Mouse (Mus musculus): ENCODE data around the gene Grik5. TPM values are rescaled to one million over a fixed set of nuclear protein-coding genes. Genes with fewer than 3 reads are reported as not detected.

Gene Grik5
- polyA plus RNA-seq, 1 experiment from 2014 or later, result 19.4 TPM

DNA sequence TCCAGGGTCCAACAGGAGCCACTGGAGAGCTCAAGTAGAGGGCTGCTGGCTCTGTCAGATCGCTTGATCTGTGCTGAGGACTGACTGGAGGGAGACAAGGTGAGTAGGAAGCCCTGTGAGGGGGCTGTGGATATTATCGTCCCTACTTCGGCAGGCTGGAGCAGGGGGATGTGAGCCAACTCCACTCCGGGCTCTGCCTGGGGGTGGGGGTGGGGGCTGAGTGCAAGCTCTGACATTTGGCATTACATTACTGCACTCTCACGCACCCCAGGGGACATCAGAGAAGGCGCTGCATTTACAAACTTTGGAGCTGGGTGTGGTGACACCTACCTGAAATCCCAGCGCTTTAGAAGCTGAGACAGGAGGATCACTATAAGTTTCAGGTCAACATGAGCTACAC, 60.6 kb downstream of the Grik5 start:
- peaks cover 49% of the 10 kb centered on the region for H3K4me1 ChIP-seq (replicated peaks)
- H3K27ac ChIP-seq, result no peak overlapping the region
- peaks cover 36% of the 10 kb centered on the region for H3K27me3 ChIP-seq
- no peaks in the 10 kb centered on the region for H3K9me3 ChIP-seq
- no peak for ATAC-seq
- H3K36me3 ChIP-seq, result peaks cover 52% of the 10 kb centered on the region
- no peak overlapping the region for H3K9ac ChIP-seq (replicated peaks)
- H3K4me2 ChIP-seq (replicated peaks), result no peak overlapping the region
- H3K4me3 ChIP-seq (replicated peaks), result no peak overlapping the region
- WGBS, result 62% methylated on average over 7 of the region's 7 CpGs

DNA sequence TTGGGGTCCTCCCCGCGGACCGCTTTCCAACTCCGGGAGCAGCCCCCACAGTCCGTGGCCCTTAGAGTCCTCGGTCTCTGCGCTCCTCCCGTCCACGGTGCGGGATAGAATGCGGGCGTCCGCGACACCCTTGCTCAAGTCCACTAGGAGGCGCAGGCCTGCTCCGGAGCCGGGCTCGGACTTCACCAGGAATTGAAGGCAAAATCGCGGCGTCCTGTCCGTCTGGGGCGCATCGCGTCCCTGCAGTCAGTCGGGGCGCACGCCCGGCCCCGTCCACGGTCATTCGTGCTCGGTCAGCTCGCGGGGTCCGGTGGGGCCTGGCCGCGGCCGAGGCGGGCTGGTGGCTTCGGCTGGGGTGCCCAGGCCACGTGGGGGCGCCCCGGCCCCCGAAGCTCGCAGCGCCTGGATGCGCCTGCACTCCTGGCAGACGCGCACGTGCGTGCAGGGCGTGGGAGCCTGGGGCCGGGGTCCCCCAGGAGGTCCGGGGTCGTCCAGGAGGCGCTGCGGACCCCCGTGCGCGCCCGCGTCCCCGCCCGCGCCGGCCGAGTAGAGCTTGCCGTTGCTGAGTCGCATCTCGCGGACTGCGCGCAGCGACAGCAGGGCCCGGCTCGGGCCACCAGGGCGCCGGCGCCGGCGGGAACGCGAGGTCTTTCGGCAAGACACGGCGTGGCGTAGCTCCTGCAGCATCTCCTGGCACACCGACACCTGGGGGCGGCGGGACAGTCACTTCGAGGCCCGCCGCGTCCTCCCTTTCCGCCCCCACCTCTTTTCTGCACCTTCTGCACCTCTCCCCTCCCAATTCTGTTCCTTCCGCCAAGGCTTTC, 61.8 kb downstream of the Grik5 start:
- WGBS, result 2% methylated on average over 96 of the region's 97 CpGs
- peak; percentile 10; the same call in 1 of the 2 replicates for ATAC-seq
- H3K4me1 ChIP-seq (replicated peaks), result peaks cover 60% of the 10 kb centered on the region

GRCm38 (mm10) chr7:25009099-25009700, 62.9 kb downstream of the Grik5 start:
- H3K27ac ChIP-seq, result peak overlapping the region; percentile 98
- 4% methylated on average over 20 of the region's 20 CpGs for WGBS
- H3K4me2 ChIP-seq (replicated peaks), result peak overlapping the region; percentile 83
- no peaks in the 10 kb centered on the region for H3K9me3 ChIP-seq
- H3K36me3 ChIP-seq, result peaks cover 28% of the 10 kb centered on the region
- H3K9ac ChIP-seq (replicated peaks), result peak overlapping the region; percentile 65
- 0 out of 2 replicates have a peak, but pooled peaks have one; percentile 3 for ATAC-seq
- H3K4me1 ChIP-seq (replicated peaks), result peaks cover 68% of the 10 kb centered on the region
- peaks cover 36% of the 10 kb centered on the region for H3K27me3 ChIP-seq
- H3K4me3 ChIP-seq (replicated peaks), result peak overlapping the region; percentile 32

More for the DNA sequence above, 61.8 kb downstream of the Grik5 start:
- H3K9me3 ChIP-seq, result no peaks in the 10 kb centered on the region
- H3K4me3 ChIP-seq (replicated peaks), result peak overlapping the region; percentile 32
- H3K36me3 ChIP-seq, result peaks cover 39% of the 10 kb centered on the region
- H3K4me2 ChIP-seq (replicated peaks), result peak overlapping the region; percentile 83
- H3K9ac ChIP-seq (replicated peaks), result peak overlapping the region; percentile 65
- peak overlapping the region; percentile 98 for H3K27ac ChIP-seq
- H3K27me3 ChIP-seq, result peaks cover 36% of the 10 kb centered on the region

DNA sequence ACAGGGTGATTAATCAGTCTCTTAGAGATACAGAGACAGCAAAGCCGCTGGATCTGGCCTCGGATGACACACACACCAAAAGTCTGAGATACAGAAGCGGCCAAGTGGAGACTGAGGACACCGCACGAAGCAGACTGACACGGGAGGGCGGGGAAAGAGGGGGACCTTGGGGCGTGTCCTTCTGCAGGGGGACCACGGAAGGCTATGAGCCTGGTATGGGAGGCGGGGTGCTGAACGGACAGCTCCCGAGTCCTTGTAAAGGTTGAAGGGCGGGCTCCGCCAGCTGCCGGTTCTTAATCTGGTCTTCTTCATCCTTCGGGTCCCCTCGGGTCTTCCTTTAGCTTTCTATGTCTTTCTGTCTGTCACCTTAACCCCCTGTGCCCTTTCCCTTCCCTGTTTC, 63.5 kb downstream of the Grik5 start:
- H3K27me3 ChIP-seq, result peaks cover 36% of the 10 kb centered on the region
- H3K4me2 ChIP-seq (replicated peaks), result peak overlapping the region; percentile 83
- no peak for ATAC-seq
- H3K4me3 ChIP-seq (replicated peaks), result peak overlapping the region; percentile 32
- H3K9ac ChIP-seq (replicated peaks), result peak overlapping the region; percentile 65
- peaks cover 22% of the 10 kb centered on the region for H3K36me3 ChIP-seq
- no peaks in the 10 kb centered on the region for H3K9me3 ChIP-seq
- peaks cover 74% of the 10 kb centered on the region for H3K4me1 ChIP-seq (replicated peaks)
- peak overlapping the region; percentile 98 for H3K27ac ChIP-seq
- under 1% methylated on average over 17 of the region's 17 CpGs for WGBS

DNA sequence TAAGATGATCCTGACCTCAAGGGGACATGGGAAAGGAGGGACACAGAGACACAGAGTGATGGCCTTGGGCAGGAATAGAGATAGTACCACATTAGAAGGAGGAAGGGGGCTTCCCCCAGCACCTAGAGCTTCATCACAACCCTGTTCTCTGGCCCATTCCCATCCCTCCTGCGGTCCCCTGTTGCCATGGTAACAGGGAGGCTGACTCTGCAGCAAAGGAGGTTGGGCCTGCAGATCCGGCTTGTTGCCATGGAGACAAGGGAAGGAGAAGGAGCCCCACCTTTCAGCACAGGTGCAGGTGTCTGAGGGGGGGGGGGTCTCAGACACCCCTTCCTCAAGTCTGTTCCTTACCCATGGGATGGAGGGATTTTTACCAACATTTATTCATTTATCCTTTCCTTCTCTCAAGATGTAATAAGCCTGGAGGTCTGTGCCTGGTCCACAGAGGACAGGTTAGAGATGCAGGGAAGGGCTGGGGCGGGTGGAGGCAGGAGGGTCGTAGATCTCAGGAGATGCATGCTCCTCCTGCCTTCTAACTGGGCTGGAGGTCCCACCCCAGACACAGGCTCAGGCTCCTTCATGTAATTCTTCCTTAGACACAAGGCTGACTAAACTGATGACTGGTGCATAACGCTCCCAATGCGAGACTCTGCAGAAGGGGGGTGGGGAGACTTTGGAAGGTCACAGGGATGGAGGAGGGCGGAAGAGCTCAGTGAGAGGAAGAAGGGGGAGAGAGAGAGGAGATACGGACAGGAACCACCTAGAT, 64.4 kb downstream of the Grik5 start:
- peaks cover 83% of the 10 kb centered on the region for H3K4me1 ChIP-seq (replicated peaks)
- H3K4me3 ChIP-seq (replicated peaks), result peak overlapping the region; percentile 32
- peak; percentile 41 for ATAC-seq
- peaks cover 36% of the 10 kb centered on the region for H3K27me3 ChIP-seq
- 4% methylated on average over 8 of the region's 8 CpGs for WGBS
- H3K9me3 ChIP-seq, result no peaks in the 10 kb centered on the region
- H3K36me3 ChIP-seq, result peaks cover 14% of the 10 kb centered on the region
- peak overlapping the region; percentile 83 for H3K4me2 ChIP-seq (replicated peaks)
- H3K27ac ChIP-seq, result peak overlapping the region; percentile 98
- peak overlapping the region; percentile 65 for H3K9ac ChIP-seq (replicated peaks)

- peaks cover 28% of the 10 kb centered on the region for H3K27me3 ChIP-seq
- WGBS, result 72% methylated on average over 12 of the region's 12 CpGs
- no peaks in the 10 kb centered on the region for H3K9me3 ChIP-seq
- no peak overlapping the region for H3K4me3 ChIP-seq (replicated peaks)
- H3K27ac ChIP-seq, result peak overlapping the region; percentile 98
- H3K4me2 ChIP-seq (replicated peaks), result peak overlapping the region; percentile 83
- H3K36me3 ChIP-seq, result peaks cover 6% of the 10 kb centered on the region; the same call in 1 of the 2 replicates
- H3K4me1 ChIP-seq (replicated peaks), result peaks cover 93% of the 10 kb centered on the region
- ATAC-seq, result no peak
- peak overlapping the region; percentile 94; the same call in 1 of the 2 replicates for H3K9ac ChIP-seq (replicated peaks)
Measured at GRCm38 (mm10) chr7:25006586-25007364, 65.4 kb downstream of the Grik5 start.

DNA sequence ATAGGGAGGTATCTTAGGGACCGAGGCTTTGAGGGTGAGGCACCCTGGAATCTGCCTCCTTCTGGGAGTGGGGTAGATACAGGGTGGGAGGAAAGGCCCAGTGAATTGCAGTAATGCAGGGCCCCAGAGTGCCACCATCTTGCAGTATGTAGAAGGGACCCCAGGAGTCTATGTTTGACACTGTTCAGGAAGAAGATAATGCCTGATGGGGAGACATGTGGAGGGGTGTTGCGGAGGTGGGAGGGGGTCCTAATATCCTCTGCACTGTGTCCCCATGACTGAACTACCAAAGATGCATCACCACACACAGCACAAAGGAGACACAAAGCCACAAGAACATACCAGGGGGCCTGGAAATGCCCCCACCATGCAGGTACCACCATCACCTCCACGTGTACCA, 66.0 kb downstream of the Grik5 start:
- Histone ChIP-seq H3K27ac (peak overlapping the region; percentile 98), H3K9ac (replicated peaks) (peak overlapping the region; percentile 94), H3K27me3 (peaks cover 22% of the 10 kb centered on the region), H3K4me2 (replicated peaks) (peak overlapping the region; percentile 83), H3K9me3 (no peaks in the 10 kb centered on the region), H3K36me3 (0 out of 2 replicates have a peak, but pooled peaks cover under 1% of the 10 kb centered on the region), H3K4me1 (replicated peaks) (peaks cover 90% of the 10 kb centered on the region), H3K4me3 (replicated peaks) (peak overlapping the region; percentile 86)
- WGBS, result 59% methylated on average over 3 of the region's 3 CpGs
- no peak; the same call in 1 of the 2 replicates for ATAC-seq

GRCm38 (mm10) chr7:25005421-25006065, 66.6 kb downstream of the Grik5 start, which contains the start of gene Atp1a3:
Atp1a3 (minus strand) TSS chr7:25005958.
- Histone ChIP-seq H3K9me3 (no peaks in the 10 kb centered on the region), H3K27me3 (peaks cover 16% of the 10 kb centered on the region), H3K9ac (replicated peaks) (peak within 1 kb of the TSS; percentile 94), H3K4me1 (replicated peaks) (peaks cover 84% of the 10 kb centered on the region), H3K4me2 (replicated peaks) (peak within 1 kb of the TSS; percentile 83), H3K4me3 (replicated peaks) (peak within 1 kb of the TSS; percentile 86), H3K27ac (peak within 1 kb of the TSS; percentile 98), H3K36me3 (peaks cover 6% of the 10 kb centered on the region)
- ATAC-seq, result peak; percentile 84
- under 1% methylated on average over 43 of the region's 54 CpGs for WGBS

DNA sequence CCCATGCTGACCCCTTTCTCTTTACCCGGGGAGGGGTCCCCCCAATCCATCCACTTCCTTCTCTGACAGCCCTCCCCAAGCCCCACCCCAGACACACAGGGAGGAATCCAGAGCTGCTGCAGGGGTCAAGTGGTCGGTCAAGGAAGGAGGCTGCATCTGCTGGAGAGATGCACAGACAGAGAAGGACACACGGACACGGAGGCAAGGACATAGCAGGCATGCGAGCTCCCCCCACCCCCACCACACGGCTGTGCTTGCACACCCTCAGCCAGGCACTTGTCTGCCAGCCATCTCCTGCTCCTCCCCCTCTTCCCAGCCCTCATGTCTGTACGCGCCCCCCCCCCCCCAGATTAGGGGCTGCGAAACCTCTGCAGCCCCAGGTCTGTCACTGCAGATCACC, 67.3 kb downstream of the Grik5 start:
- H3K4me1 ChIP-seq (replicated peaks), result peaks cover 76% of the 10 kb centered on the region
- peak overlapping the region; percentile 83 for H3K4me2 ChIP-seq (replicated peaks)
- peak overlapping the region; percentile 94 for H3K9ac ChIP-seq (replicated peaks)
- ATAC-seq, result no peak
- H3K27me3 ChIP-seq, result peaks cover 10% of the 10 kb centered on the region
- peaks cover 13% of the 10 kb centered on the region for H3K36me3 ChIP-seq
- peak overlapping the region; percentile 98 for H3K27ac ChIP-seq
- H3K9me3 ChIP-seq, result no peaks in the 10 kb centered on the region
- peak overlapping the region; percentile 86 for H3K4me3 ChIP-seq (replicated peaks)
- WGBS, result 23% methylated on average over 9 of the region's 9 CpGs

DNA sequence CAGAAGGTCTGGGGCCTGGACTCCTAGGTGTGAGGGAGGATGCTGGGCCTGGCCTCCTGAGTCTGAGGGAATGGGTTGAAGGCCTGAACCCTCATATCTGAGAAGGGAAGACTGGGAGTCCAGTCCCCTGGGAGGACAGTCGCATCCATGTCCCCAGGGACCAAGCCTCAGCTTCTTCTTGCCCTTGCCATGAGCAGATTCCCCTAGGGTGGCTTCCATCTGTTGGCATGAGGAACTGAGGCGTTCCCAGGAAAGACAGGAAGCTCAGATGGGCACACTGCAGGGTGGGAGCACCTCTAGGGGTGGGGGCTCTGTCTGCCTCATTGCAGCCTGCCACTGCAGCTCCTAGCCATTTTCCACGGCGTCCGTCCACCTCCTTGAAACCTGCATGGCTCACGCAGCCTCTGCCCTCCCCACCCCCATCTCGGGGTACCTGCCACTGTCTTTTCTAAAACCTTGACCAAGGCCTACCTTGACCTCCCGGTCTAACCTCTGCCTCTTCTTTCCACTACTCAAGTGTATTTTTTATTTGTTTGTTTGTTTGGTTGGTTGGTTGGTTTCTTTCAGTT, 68.2 kb downstream of the Grik5 start:
- Histone ChIP-seq H3K27me3 (0 out of 2 replicates have a peak, but pooled peaks cover 5% of the 10 kb centered on the region), H3K4me3 (replicated peaks) (peak overlapping the region; percentile 86), H3K27ac (peak overlapping the region; percentile 15; the same call in 1 of the 2 replicates), H3K4me1 (replicated peaks) (peaks cover 67% of the 10 kb centered on the region), H3K9me3 (no peaks in the 10 kb centered on the region), H3K4me2 (replicated peaks) (peak overlapping the region; percentile 83), H3K36me3 (peaks cover 19% of the 10 kb centered on the region), H3K9ac (replicated peaks) (peak overlapping the region; percentile 94)
- WGBS, result 85% methylated on average over 8 of the region's 8 CpGs
- ATAC-seq, result no peak

All from midbrain, embryonic 13.5 days (tissue).